In genomic region chr13:113613882-113614281, GRCm38 (mm10) we compare ENCODE assay signal across 8 mouse cellular contexts. TPM values are rescaled to one million over a fixed set of nuclear protein-coding genes. Genes with fewer than 3 reads are reported as not detected.
DNase-seq lines count a peak whose midpoint lies in the region; ATAC-seq and TF ChIP-seq lines count a peak whose summit lies in the region.

No protein-coding gene starts in this region.

- intact Hi-C loops in heart, postnatal 14 days (cut with DNase I), result loop anchor here (10.0 kb wide), 3 partner anchors 59 to 569 kb away; partner anchors contain the start of gene Gpx8

- no peaks in the 10 kb centered on the region for H3K27me3 ChIP-seq in heart, embryonic 10.5 days (ENCODE audit: insufficient read depth, poor library complexity, severe bottlenecking)
- no peaks in the 10 kb centered on the region for H3K27me3 ChIP-seq in embryonic facial prominence, embryonic 14.5 days (replicated peaks; ENCODE audit: control insufficient read depth, insufficient read depth, low read length)
- no peaks in the 10 kb centered on the region for H3K27me3 ChIP-seq in intestine, postnatal 0 days (replicated peaks; ENCODE audit: control insufficient read depth, insufficient read depth, low read length)
- H3K27me3 ChIP-seq in midbrain, embryonic 15.5 days (replicated peaks), result no peaks in the 10 kb centered on the region

- H3K9ac ChIP-seq in embryonic facial prominence, embryonic 14.5 days (ENCODE audit: low read depth, low read length), result 0 out of 2 replicates have a peak overlapping the region, but pooled peaks have one; percentile 43
- no peak overlapping the region for H3K9ac ChIP-seq in intestine, postnatal 0 days (ENCODE audit: low read depth, low read length)
- H3K9ac ChIP-seq in midbrain, embryonic 15.5 days, result peak overlapping the region; percentile 4; the same call in 1 of the 2 replicates

- peaks cover 90% of the 10 kb centered on the region for H3K4me1 ChIP-seq in heart, embryonic 10.5 days
- H3K4me1 ChIP-seq in embryonic facial prominence, embryonic 14.5 days (ENCODE audit: control insufficient read depth, insufficient read depth, low read length), result peaks cover 44% of the 10 kb centered on the region
- peaks cover 10% of the 10 kb centered on the region for H3K4me1 ChIP-seq in intestine, postnatal 0 days (replicated peaks; ENCODE audit: control insufficient read depth, insufficient read depth, low read length)
- peaks cover 72% of the 10 kb centered on the region for H3K4me1 ChIP-seq in midbrain, embryonic 15.5 days

- H3K36me3 ChIP-seq in heart, embryonic 10.5 days, result peaks cover 11% of the 10 kb centered on the region; the same call in 1 of the 2 replicates
- peaks cover 10% of the 10 kb centered on the region; the same call in 1 of the 2 replicates for H3K36me3 ChIP-seq in embryonic facial prominence, embryonic 14.5 days (ENCODE audit: control insufficient read depth, insufficient read depth, low read length)
- peaks cover 3% of the 10 kb centered on the region; the same call in 1 of the 2 replicates for H3K36me3 ChIP-seq in intestine, postnatal 0 days (ENCODE audit: control insufficient read depth, insufficient read depth)
- H3K36me3 ChIP-seq in midbrain, embryonic 15.5 days (replicated peaks), result no peaks in the 10 kb centered on the region

- WGBS in heart, embryonic 10.5 days, result 46% methylated on average over 10 of the region's 10 CpGs
- WGBS in embryonic facial prominence, embryonic 14.5 days, result 39% methylated on average over 10 of the region's 10 CpGs
- WGBS in intestine, postnatal 0 days, result 38% methylated on average over 10 of the region's 10 CpGs
- 32% methylated on average over 10 of the region's 10 CpGs for WGBS in midbrain, embryonic 15.5 days

- H3K4me3 ChIP-seq in heart, embryonic 10.5 days, result peak overlapping the region; percentile 84
- H3K4me3 ChIP-seq in embryonic facial prominence, embryonic 14.5 days (ENCODE audit: low read depth, low read length), result peak overlapping the region; percentile 88
- peak overlapping the region; percentile 74 for H3K4me3 ChIP-seq in intestine, postnatal 0 days (ENCODE audit: low read depth, low read length)
- peak overlapping the region; percentile 10; the same call in 1 of the 2 replicates for H3K4me3 ChIP-seq in midbrain, embryonic 15.5 days

- no peak for DNase-seq in heart, embryonic 10.5 days (ENCODE audit: low spot score)
- no peak for DNase-seq in heart, postnatal 14 days
- no peak for DNase-seq in embryonic facial prominence, embryonic 14.5 days (ENCODE audit: low spot score)
- DNase-seq in left cerebral cortex, adult 18-20 months (ENCODE audit: low spot score in 2 of 2), result no peak
- DNase-seq in adrenal gland, postnatal 25 days, result no peak

- TF ChIP-seq CTCF in intestine, postnatal 0 days (IDR thresholded peaks at IDR 0.05; ENCODE audit: low read depth), result no peak

- H3K27ac ChIP-seq in heart, embryonic 10.5 days, result peak overlapping the region; percentile 48; the same call in 1 of the 2 replicates
- H3K27ac ChIP-seq in embryonic facial prominence, embryonic 14.5 days (replicated peaks; ENCODE audit: low read depth, low read length), result peak overlapping the region; percentile 39; the same call in 1 of the 2 replicates
- 0 out of 2 replicates have a peak overlapping the region, but pooled peaks have one; percentile 1 for H3K27ac ChIP-seq in intestine, postnatal 0 days (ENCODE audit: low read depth, low read length)
- H3K27ac ChIP-seq in midbrain, embryonic 15.5 days, result no peak overlapping the region

- ATAC-seq in embryonic facial prominence, embryonic 14.5 days (ENCODE audit: low read depth), result no peak
- no peak for ATAC-seq in intestine, postnatal 0 days
- no peak for ATAC-seq in midbrain, embryonic 15.5 days (replicated peaks)
- ATAC-seq in activated CD4-positive, CD25-positive, alpha-beta regulatory T cell, adult 4 months, result no peak

- no peaks in the 10 kb centered on the region for H3K9me3 ChIP-seq in heart, embryonic 10.5 days
- no peaks in the 10 kb centered on the region for H3K9me3 ChIP-seq in embryonic facial prominence, embryonic 14.5 days (ENCODE audit: control insufficient read depth, low read length)
- no peaks in the 10 kb centered on the region for H3K9me3 ChIP-seq in intestine, postnatal 0 days (ENCODE audit: control insufficient read depth)
- H3K9me3 ChIP-seq in midbrain, embryonic 15.5 days, result no peaks in the 10 kb centered on the region

- peak overlapping the region; percentile 94 for H3K4me2 ChIP-seq in embryonic facial prominence, embryonic 14.5 days (ENCODE audit: low read depth, low read length)
- H3K4me2 ChIP-seq in intestine, postnatal 0 days (replicated peaks; ENCODE audit: low read depth), result peak overlapping the region; percentile 75
- peak overlapping the region; percentile 84 for H3K4me2 ChIP-seq in midbrain, embryonic 15.5 days

RNA-seq across cellular contexts. Expression of gene Snx18, which starts 4.5 kb away (rescaled TPM):
- polyA plus RNA-seq in heart, embryonic 10.5 days (2016; fragmentation: Nextera tagmentation; extraction: Ambion mirVana), result 18.0 and 22.4 TPM in 2 replicates
- total RNA-seq in heart, postnatal 14 days (2021), result 10 to 100 TPM; 28.4 to 28.7 TPM
- 31.5 and 33.8 TPM in 2 replicates for polyA plus RNA-seq in embryonic facial prominence, embryonic 14.5 days (2014; fragmentation: Nextera tagmentation; extraction: Ambion mirVana)
- polyA plus RNA-seq in intestine, postnatal 0 days (2015; fragmentation: Nextera tagmentation; extraction: Ambion mirVana), result 13.2 and 13.7 TPM in 2 replicates
- 9.0 and 10.6 TPM in 2 replicates for polyA plus RNA-seq in midbrain, embryonic 15.5 days (2015; fragmentation: Nextera tagmentation; extraction: Ambion mirVana)
- 10 to 100 TPM; 12.1 to 12.4 TPM for polyA plus RNA-seq in activated CD4-positive, CD25-positive, alpha-beta regulatory T cell, adult 4 months (2017; shearing (Covaris generic))
- total RNA-seq in left cerebral cortex, adult 18-20 months (2021), result 10 to 100 TPM; 22.3 TPM
- total RNA-seq in adrenal gland, postnatal 25 days (2021), result 21.2 and 23.2 TPM in 2 replicates

RNA-seq across cellular contexts. Expression of gene Hspb3, which starts 49.6 kb away (rescaled TPM):
- 42.9 and 76.4 TPM in 2 replicates for polyA plus RNA-seq in heart, embryonic 10.5 days (2016; fragmentation: Nextera tagmentation; extraction: Ambion mirVana)
- total RNA-seq in heart, postnatal 14 days (2021), result 10 to 100 TPM; 13.7 to 16.2 TPM
- 20.2 and 29.3 TPM in 2 replicates for polyA plus RNA-seq in embryonic facial prominence, embryonic 14.5 days (2014; fragmentation: Nextera tagmentation; extraction: Ambion mirVana)
- polyA plus RNA-seq in intestine, postnatal 0 days (2015; fragmentation: Nextera tagmentation; extraction: Ambion mirVana), result 0.25 TPM in 1 of 2 replicates, not detected in the other
- 0.46 TPM in 1 of 2 replicates, not detected in the other for polyA plus RNA-seq in midbrain, embryonic 15.5 days (2015; fragmentation: Nextera tagmentation; extraction: Ambion mirVana)
- polyA plus RNA-seq in activated CD4-positive, CD25-positive, alpha-beta regulatory T cell, adult 4 months (2017; shearing (Covaris generic)), result not detected
- 1 to 10 TPM; 5.1 to 8.5 TPM for total RNA-seq in left cerebral cortex, adult 18-20 months (2021)
- total RNA-seq in adrenal gland, postnatal 25 days (2021), result not detected in 2 replicates

Comparison
In these comparisons a context has a peak if more than half of its experiments do, and no peak if none do; other contexts are left out.
1. H3K4me3 ChIP-seq: peak in every context shown above with its lines; median percentile 88 in embryonic facial prominence, embryonic 14.5 days; 84 in heart, embryonic 10.5 days; 74 in intestine, postnatal 0 days; 10 in midbrain, embryonic 15.5 days.
2. RNA of gene Hspb3, which starts 49.6 kb away (polyA plus RNA-seq): 42.9 to 76.4 TPM in heart, embryonic 10.5 days and 20.2 to 29.3 TPM in embryonic facial prominence, embryonic 14.5 days; 0.25 TPM in intestine, postnatal 0 days, 0.46 TPM in midbrain, embryonic 15.5 days and not detected in activated CD4-positive, CD25-positive, alpha-beta regulatory T cell, adult 4 months; every median in the first group is over 10 times any median in the second.
3. Peak in every context shown above with its lines, with median percentiles within 50 percentile points of each other: H3K4me2 ChIP-seq.